Mouse (Mus musculus) common myeloid progenitor, adult 5-6 weeks (primary cell): ENCODE data around the gene Cdc42ep5. TPM values are rescaled to one million over a fixed set of nuclear protein-coding genes. Genes with fewer than 3 reads are reported as not detected.

Experiments
- ATAC-seq: replicated peaks from 2 replicates; pipeline ENCODE4 v1.8.0; 2016; ENCODE audit warnings: low read depth, mild to moderate bottlenecking, moderate TSS enrichment, inconsistent platforms; ENCODE audit not compliant: poor library complexity, severe bottlenecking
- total RNA-seq: library from RNA; stranded (forward); fragments of 200-1000, 187-1606 nt; gene quantifications from 2 replicates; pipeline ENCODE4 v1.2.3, GENCODE M21; 2017

The Cdc42ep5 gene
- total RNA-seq, 1 experiment from 2014 or later: 0.41 TPM

DNA sequence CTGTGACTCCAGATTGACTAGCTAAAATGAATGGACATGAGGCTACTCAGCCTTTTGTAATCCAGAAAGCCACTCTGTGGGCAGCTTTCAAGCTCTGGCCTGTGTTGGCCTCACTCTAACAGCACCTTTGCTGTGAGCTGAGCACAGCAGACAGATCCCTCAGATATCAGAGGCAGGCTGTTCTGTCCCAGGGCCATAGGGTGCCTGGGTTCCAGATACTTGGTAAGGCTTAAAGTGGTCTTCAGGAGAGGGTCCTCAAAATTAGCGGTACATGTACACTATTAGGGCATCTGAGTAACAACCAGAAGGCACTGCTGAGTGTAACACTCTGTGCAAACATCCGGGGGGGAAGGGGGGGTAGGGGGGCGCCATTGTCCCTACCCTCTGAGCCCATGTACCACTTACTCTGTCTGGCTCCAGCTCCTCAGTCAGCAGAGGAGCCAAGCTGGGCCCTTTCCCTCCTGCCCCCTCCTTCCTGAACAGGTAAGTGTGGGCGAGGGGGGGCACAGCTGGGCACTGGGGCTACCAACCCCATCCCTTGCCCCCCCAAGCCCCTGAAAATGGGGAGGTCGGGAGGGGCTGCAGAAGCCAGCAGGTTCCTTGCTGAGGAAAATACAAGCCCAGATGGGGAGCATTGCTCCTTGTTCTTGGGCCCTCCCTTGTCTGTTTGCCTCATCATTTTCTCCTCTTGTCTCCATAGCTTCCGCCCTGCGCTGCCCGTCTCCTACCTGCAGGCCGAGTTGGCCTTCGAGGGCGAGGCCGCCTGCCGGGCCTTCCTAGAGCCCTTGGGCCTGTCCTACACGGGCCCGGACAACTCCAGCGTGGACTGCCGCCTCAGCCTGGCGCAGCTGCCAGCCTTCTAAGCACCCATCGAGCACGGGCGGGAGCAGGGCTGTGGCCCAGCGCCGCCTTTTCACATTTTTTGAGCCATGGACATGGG is 18.1 kb downstream of the Cdc42ep5 start:
- ATAC-seq: no peak

DNA sequence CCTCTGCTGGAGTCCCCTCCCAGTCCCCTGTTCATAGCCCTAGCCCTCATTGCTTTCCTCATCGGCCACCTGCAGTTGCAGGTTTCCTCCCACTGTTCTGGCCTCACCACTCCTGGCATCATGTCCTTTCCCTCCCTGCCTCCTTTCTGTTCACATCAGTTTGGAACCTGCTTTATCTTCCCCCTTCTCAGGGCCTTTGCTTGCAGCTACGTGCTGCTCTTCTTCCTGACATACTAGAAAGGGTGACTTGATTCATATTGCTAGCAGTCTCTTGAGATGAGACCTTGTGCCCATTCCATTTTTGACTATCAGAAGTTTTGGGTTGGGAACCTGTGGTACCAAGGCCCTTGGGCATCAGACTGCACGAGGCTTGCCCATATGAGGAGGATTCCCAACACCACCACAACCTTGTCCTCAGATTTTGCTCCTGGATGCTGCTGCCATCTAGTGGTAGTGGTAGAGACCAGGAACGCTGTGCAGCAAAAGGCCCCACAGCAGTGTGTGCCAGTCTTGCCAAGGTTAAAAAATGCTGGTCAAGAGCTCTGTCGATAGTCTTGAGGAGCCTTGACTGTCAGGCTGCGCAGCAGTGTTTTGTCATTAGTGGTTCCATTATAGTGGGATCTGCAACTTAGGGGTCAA is 19.0 kb downstream of the Cdc42ep5 start:
- peak; percentile 23 for ATAC-seq

DNA sequence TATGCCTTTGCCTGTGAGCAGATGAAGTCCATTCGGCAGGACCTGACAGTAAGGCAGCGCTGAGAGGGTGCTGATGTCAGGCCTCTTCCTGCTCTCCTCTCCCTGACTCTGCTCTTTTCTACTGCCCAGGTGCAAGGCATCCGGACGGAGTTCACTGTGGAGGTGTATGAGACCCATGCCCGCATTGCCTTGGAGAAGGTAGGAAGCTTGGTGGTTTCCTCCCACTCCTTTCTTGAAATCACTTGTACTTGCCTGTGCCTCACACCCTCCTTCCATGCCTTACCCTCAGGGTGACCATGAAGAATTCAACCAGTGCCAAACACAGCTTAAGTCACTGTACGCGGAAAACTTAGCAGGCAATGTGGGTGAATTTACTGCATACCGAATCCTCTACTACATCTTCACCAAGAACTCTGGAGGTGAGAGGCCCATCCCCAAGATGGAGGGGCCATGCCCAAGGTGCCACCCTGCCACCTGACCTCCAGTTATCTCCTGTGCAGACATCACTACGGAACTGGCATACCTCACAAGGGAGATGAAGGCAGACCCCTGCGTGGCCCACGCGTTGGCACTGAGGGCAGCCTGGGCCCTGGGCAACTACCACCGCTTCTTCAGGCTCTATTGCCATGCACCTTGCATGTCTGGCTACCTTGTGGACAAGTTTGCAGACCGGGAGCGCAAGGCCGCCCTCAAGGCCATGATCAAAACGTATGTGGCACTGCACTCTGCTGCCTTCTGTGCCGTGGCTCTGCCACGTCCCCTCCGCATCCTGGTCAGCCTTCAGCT is 19.7 kb downstream of the Cdc42ep5 start:
- no peak for ATAC-seq

DNA sequence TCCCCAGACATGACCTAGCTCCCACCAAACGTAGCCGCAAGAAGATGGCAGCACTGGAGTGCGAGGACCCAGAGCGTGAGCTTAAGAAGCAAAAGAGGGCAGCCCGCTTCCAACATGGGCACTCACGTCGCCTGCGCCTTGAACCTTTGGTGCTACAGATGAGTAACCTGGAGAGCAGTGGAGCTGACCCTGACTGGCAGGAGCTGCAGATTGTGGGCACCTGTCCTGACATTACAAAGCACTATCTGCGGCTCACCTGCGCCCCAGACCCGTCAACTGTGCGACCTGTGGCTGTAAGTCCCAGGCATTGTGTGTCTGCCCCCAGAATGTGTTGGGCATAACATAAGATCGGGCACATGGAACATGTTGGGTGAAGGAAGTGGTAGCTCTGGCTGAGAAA is 20.6 kb downstream of the Cdc42ep5 start:
- no peak for ATAC-seq

DNA sequence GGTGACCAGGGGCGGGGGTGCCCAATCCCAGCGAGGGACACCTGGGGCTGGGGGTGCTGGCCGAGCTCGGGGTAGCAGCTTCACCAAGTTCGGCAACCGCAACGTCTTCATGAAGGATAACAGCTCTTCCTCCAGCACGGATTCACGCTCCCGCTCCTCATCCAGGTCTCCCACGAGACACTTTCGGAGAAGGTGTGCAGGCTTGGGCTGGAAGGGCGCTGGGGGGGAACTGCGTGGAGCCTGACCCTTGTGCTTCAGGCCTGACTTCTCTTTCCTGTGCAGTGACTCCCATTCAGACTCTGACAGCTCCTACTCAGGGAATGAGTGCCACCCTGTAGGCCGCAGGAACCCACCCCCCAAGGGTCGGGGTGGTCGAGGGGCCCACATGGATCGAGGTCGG is 21.2 kb downstream of the Cdc42ep5 start:
- no peak for ATAC-seq

DNA sequence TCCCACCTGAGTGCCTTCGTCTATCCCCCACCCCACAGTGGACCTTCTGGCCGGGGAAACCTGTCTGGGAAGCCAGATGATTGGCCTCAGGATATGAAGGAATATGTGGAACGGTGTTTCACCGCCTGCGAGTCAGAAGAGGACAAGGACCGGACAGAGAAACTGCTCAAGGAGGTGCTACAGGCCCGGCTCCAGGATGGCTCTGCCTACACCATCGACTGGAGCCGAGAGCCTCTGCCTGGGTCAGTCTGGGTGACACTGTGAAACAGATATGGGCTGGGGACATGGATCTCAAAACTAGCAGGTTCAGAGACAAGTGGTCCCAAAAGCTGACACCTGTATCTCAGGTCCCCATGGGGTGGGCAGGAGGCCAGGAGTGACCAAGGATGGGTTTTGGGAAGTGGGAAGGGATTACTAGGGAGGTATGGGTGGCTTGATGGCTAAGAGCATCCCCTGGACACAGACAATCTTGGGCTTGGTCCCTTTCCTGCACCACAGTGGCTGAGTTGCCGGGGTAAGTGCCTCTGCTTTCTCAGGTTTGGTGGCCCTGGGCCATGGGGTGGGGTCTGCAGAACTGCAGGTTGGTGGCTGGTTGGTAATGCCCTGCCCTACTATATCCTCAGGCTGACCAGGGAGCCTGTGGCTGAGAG is 21.7 kb downstream of the Cdc42ep5 start:
- ATAC-seq: no peak

DNA sequence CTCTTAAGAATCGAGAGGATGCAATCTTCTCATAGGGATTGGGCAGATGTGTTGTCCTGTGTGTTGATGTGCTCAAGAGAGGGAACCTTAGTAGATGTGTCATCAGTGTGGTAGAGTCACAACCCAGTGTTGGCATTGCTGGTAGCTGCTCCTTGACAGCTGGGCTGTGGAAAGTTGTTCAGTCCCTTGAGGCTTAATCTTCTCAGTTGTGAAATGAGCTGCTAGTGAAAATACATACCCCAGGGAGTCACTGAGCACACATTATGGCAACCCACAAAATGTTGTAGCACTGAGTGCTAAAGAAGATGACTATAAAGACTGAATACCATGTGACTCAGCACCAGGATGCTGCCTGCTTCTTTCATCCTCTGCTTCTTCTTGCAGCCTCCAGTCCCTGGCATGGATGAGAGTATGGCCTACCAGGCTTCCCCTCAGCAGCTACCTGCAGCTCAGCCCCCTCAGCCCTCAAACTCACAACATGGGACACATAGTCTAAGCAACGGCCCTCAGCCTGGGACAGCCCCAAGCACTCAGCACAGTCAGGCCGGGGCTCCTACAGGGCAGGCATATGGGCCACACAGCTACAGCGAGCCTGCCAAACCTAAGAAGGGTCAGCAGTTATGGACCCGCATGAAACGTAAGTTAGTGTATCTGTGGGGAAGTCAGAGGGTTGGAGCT is 22.9 kb downstream of the Cdc42ep5 start:
- ATAC-seq: no peak

DNA sequence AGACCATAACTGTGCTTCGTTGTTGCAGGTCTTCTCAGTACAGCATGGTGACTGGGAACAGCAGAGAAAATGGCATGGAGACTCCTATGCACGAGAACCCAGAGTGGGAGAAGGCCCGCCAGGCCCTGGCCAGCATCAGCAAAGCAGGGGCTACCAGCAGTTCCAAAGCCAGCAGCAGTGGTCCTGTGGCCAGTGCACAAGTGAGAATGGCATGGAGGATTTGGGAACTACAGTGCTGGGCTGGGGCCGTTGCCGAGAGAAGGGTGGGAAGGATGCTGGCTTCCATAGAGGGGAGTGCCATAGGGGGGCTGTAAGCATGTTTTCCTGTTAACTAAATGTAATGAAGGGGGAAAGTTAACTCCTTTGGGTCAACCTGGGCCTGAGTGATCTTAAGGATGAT is 25.3 kb downstream of the Cdc42ep5 start:
- ATAC-seq: no peak

DNA sequence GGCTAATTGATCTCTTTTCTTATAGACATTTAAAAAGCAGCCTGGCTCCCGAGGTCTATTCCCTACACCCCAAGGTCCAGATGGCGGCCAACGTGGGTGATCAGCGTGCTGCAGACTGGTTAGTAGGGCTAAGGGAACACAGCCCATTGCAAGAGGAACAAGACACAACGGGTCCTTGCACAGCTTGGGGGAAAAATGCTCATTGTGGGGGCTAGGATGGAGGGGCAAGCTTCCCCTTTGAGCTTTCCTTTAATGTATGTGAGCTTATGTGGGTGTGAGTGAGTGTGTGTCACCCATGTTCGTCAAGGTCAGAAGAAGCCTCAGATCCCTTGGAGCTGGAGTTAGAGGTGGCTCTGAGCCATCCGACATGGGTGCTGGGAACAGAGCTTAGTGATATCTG is 26.0 kb downstream of the Cdc42ep5 start:
- no peak for ATAC-seq

DNA sequence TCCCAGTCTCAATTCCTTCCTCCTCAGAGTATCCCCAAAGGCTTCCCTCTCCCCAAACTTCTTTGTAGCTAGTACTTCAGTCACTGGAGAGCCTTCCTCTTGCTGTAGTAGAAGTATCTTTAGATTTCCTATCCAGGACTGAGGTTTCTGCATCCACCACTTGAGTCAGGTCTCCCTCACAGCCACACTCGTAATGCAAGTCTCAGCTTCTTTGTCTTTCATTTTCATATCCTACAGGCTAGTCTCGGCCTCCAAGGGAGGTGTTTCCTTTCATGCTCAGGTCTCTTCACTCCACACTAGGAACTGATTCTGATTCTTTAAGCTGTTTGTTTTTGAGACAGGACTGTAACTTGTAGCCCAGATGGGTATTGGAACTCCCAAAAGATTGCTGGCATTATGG is 26.5 kb downstream of the Cdc42ep5 start:
- no peak for ATAC-seq

DNA sequence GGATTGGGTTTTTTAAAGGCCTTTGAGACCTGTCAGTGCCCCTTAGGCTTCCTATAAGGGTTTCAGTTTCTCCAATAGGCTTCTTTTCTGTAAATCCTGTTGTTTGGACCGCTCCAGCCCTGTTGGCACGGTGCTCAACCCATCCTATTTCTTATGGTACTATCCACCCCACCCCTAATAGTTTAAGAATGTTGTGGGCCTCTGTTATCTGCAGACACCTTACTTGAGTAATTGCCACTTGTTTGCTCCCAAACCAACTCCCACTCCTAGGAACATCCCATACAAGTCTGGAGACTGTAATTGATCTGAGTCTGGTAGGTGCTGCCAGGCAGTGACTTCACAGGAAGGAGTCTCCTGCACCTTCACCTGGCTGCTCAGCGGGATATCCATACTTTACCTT is 26.9 kb downstream of the Cdc42ep5 start:
- ATAC-seq: no peak

DNA sequence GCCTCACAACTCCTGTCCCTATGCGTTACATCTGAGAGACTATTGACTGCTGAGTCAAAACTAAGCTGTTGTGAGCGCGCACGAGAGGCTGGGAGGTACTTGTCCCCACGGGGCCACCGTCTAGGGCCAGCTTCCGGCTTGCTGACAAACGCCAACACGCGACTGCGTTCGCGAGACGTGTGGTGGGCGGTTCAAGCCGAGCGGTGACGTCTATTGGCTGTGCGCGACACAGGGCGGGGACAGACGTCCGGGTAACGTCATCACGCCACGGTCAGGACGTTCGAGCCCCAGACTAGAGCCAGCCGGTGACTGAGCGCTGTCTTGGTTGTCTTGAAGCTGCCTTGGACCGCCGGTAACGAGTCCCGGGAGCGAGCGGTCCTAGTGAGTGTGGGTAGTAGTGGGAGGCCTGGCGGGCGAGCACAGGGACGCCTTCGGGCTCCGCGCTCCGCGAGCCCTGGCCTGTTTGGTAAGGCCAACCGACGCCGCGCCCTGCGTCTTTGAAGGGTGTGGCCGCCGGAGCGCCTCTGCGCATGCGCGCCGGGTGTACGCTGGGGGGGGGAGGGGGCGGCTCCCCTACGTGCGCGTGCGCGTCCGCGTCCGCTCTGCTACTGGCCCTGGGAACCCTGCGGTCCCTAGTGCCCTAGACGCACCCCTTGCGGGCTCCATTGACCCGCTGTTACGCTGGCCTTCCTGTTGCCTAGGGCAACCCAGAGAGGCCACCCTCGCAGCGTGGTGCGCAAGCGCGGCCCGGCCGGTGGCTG is 27.7 kb downstream of the Cdc42ep5 start, which contains the start of gene Leng8:
Leng8 (plus strand) TSS at position 269 of the 761 bp plus-strand sequence.
- peak; percentile 96 for ATAC-seq

DNA sequence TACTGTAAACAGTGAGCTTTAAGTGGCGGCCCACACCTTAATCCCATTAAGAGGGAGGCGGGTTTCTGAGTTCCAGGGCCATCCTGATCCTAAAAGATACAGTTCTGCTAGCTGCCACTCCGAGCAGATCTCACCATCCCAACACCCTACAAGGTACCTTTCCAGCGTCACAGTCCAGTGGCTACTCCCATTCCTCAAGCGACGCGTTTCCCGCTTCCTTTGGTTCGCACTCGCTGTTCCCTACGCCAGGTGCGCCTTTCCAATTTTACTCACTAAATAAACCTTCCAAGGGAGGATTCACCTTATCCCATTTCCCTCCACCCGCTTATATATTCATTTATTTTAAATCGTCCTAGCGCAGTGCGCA is 28.3 kb downstream of the Cdc42ep5 start:
- peak; percentile 4; the same call in 1 of the 2 replicates for ATAC-seq

DNA sequence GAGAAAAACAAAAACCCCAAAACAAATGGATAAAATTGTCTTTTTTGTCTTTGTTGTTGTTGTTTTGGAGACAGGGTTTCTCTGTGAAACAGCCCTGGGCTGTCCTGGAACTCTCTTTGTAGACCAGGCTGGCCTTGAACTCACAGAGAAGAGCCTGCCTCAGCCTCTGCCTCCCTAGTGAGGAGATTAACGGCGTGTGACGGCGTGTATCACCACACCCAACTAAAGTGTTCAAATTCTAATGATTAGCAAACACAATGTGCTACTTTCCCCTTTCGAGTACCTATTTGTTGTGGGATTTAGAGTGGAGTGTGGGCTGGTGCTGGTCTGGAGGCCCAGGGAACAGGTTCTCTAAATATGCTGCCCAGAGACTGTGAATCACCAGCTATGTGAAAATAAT is 29.7 kb downstream of the Cdc42ep5 start:
- no peak for ATAC-seq

DNA sequence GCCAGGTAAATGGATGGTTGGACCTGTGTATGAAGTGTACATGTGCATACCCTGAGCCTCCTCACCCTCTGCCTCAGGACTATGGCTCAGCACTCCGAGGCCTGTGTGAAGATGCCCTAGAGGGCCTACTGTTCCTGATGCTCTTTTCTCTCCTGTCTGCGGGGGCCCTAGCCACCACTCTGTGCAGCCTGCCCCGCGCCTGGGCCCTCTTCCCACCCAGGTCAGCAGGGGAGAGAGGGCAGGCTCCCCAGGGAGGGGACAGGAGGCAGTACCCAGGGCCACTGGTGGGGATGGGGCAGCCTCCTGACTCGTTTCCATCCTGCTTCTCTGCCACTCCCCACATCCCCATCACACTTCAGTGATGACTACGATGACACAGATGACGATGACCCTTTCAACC is 31.7 kb downstream of the Cdc42ep5 start:
- no peak for ATAC-seq

DNA sequence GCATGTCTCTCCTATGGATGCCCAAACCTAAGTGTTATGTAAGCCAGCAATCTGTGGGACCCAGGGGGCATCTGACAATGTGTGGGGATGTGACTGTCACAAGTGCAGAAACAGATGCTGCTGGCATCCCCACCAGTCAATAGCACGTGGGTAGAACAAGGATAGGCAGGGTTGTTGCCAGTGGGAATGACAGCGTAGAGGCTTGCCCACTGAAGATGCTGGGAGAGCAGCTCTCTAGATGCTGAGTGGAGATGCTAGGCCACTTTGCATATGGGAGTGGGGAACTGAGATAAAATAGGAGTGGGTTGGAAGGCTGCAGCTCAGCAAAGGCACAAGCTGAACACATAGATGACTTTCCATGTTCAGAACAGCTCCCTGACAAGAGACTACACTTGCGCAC is 32.1 kb downstream of the Cdc42ep5 start:
- no peak for ATAC-seq

DNA sequence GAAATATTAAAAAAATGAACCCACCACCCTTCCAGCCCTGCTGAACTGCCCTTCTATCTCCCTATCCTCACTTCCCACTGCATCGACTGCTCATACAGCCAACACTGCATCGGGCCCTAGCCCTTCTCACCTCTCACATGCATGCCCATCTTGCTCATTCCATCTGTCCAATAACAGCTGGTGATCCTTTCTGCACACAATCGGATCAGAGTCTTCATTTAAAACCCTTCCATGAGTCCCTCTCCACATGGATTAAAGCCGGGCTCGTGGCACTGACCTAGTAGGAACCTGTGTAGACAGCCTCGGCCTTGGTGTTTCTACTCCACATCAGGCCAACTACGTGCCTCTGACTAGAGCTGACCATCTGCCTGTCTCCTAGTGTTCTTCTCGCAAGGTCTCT is 32.7 kb downstream of the Cdc42ep5 start:
- ATAC-seq: no peak

DNA sequence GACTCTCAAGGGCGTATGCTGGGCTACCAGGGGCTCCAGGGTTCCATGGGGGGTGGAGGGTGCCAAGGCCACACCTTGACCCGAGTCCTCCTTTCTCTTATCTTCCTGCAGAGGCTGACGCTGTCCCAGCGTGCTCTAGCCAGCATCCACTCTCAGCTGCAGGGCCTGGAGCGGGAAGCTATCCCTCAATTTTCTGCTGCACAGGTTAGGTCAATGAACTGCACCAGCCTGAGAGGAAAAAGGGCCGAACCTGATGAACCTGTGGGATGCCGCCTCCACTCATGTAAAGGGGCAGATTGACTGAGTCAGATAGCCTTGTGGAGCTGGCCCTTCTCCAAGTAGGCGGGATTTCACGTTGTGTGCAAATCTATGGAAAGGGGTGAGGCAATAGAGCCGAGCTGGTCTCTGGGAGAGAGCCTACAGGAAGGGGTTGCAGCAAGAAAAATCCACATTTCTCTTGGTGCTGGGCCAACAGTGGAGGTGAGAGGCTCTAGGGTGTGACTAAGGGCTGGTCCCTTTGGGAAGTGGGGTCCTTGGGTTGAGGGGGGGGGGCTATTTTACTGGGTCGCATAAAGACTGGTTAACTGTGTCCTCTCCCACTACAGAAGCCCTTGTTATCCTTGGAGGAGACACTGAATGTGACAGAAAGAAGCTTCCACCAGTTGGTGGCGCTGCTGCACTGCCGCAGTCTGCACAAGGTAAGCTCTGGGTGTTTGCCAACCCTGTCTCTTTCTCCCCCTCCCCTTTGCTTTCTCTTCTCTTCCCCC is 33.8 kb downstream of the Cdc42ep5 start:
- ATAC-seq: peak; percentile 78
